Mouse (Mus musculus): Measurements from ENCODE around the gene Rnf111. TPM values are rescaled to one million over a fixed set of nuclear protein-coding genes. Genes with fewer than 3 reads are reported as not detected.
"Not testable (repeated sequence)": the region's sequence is repeated elsewhere in the genome, so short reads cannot be mapped to it uniquely, and the experiment has no call there.

Rnf111 gene
- polyA plus RNA-seq (2012; fragmentation: generic; extraction: Trizol) = 9.9 TPM

DNA sequence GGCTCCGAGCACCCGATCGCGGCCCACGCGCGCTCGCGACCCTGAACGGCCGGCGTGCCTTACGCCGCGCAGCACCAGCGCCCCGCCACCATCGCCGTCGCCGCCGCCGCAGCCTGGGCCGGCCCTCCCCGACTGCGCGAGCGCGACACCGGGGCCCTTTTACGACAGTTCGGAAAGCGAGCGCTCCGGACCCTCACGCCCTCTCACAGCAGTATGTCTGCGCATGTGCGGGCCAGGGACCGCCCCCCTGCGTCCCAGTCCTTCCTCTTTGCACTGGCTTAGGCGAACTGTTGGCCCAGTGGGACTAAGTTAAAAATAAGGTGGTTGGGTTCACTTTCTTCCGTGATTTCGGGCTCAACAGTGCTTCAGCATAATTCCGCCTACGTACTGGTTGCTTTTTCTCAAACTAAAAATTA lies at the start of gene Rnf111:
Rnf111 (minus strand) TSS at position 100 of the 416 bp plus-strand sequence.
- Histone ChIP-seq H3K4me2 (ENCODE audit: low read depth) (peak within 1 kb of the TSS; percentile 90), H3ac (ENCODE audit: control insufficient read depth, insufficient read length) (peak within 1 kb of the TSS; percentile 83), H3K27me3 (ENCODE audit: control insufficient read depth, insufficient read depth, insufficient read length) (peaks cover 8% of the 10 kb centered on the region), H3K36me3 (ENCODE audit: control insufficient read depth, insufficient read depth) (no peaks in the 10 kb centered on the region), H3K79me2 (ENCODE audit: control insufficient read depth, insufficient read depth) (peaks cover 44% of the 10 kb centered on the region), H3K4me3 (peak within 1 kb of the TSS; percentile 31)
- TF ChIP-seq MYOG (IDR thresholded peaks at IDR 0.05; ENCODE audit: control insufficient read depth in 1 of 3, insufficient read depth in 1 of 3, insufficient read length in 2 of 3, low read depth in 2 of 3) (no peak), SRF (IDR thresholded peaks at IDR 0.05; ENCODE audit: control insufficient read depth, insufficient read length, low read depth) (no peak), POLR2A (IDR thresholded peaks at IDR 0.05; ENCODE audit: insufficient read length, low read depth) (peak; percentile 100), TCF3 (IDR thresholded peaks at IDR 0.05; ENCODE audit: insufficient read length, low read depth) (no peak), MAX (IDR thresholded peaks at IDR 0.05; ENCODE audit: low read depth) (no peak), USF1 (IDR thresholded peaks at IDR 0.05; ENCODE audit: low read depth) (no peak), MYOD1 (IDR thresholded peaks at IDR 0.05; ENCODE audit: control insufficient read depth in 1 of 3, insufficient read length in 2 of 3, low read depth in 2 of 3) (peak in 1 of 3 experiments; percentile 27), POLR2AphosphoS2 (IDR thresholded peaks at IDR 0.05; ENCODE audit: insufficient read length, low read depth) (peak; percentile 97), REST (IDR thresholded peaks at IDR 0.05; ENCODE audit: insufficient read depth, insufficient read length) (peak; percentile 2), TCF12 (IDR thresholded peaks at IDR 0.05; ENCODE audit: insufficient read depth, poor library complexity, severe bottlenecking) (no peak), E2F4 (IDR thresholded peaks at IDR 0.05; ENCODE audit: insufficient read depth) (no peak), CEBPB (IDR thresholded peaks at IDR 0.05; ENCODE audit: insufficient read depth, poor library complexity, severe bottlenecking) (no peak)

DNA sequence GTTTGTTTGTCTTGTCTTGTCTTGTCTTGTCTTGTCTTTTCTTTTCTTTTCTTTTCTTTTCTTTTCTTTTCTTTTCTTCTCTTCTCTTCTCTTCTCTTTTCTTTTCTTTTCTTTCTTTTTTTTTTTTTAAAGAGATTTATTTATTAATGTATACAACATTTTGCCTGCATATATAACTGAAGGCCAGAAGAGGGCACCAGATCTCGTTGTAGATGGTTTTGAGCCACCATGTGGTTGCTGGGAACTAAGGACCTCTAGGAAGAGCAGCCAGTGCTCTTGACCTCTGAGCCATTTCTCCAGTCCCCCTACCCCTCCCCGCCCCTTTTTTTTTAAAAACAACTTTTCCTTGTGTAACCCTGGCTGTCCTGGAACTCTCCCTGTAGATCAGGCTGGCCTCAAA lies 48.7 kb upstream of the Rnf111 start:
- not testable (repeated sequence) for H3ac ChIP-seq (ENCODE audit: control insufficient read depth, insufficient read length); H3K27me3 ChIP-seq (ENCODE audit: control insufficient read depth, insufficient read depth, insufficient read length); H3K4me2 ChIP-seq (ENCODE audit: low read depth); H3K4me3 ChIP-seq
- Histone ChIP-seq H3K79me2 (ENCODE audit: control insufficient read depth, insufficient read depth) (peaks cover 79% of the 10 kb centered on the region), H3K36me3 (ENCODE audit: control insufficient read depth, insufficient read depth) (peaks cover 13% of the 10 kb centered on the region)

DNA sequence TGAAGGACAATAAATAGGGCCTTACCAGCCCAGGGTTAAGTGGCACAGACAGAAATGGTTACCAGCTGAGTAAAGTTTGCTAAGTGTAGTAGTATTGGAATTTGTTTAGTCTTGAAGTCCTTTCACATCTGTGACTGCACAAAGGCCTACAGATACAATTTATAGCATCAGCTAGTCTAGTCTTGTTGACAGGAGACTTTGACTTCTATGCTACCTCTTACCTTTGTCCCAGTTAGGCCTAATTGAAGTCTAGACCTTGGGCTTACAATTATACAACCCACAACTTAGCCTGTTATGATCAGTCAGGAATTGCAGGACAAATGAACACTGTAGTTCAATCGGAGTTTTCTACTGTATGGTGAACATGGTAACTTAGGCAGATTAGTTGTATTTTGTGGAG lies 48.0 kb upstream of the Rnf111 start:
- H3K4me3 ChIP-seq = no peak overlapping the region
- peaks cover 13% of the 10 kb centered on the region for H3K36me3 ChIP-seq (ENCODE audit: control insufficient read depth, insufficient read depth)
- H3K79me2 ChIP-seq (ENCODE audit: control insufficient read depth, insufficient read depth) = peaks cover 81% of the 10 kb centered on the region
- TF ChIP-seq POLR2AphosphoS2 (IDR thresholded peaks at IDR 0.05; ENCODE audit: insufficient read length, low read depth) = no peak
- no peak for TF ChIP-seq MYOG (IDR thresholded peaks at IDR 0.05; ENCODE audit: control insufficient read depth in 1 of 3, insufficient read depth in 1 of 3, insufficient read length in 2 of 3, low read depth in 2 of 3)
- TF ChIP-seq MAX (IDR thresholded peaks at IDR 0.05; ENCODE audit: low read depth) = no peak
- no peak for TF ChIP-seq E2F4 (IDR thresholded peaks at IDR 0.05; ENCODE audit: insufficient read depth)
- TF ChIP-seq POLR2A (IDR thresholded peaks at IDR 0.05; ENCODE audit: insufficient read length, low read depth) = no peak
- no peak for TF ChIP-seq CEBPB (IDR thresholded peaks at IDR 0.05; ENCODE audit: insufficient read depth, poor library complexity, severe bottlenecking)
- no peak for TF ChIP-seq SRF (IDR thresholded peaks at IDR 0.05; ENCODE audit: control insufficient read depth, insufficient read length, low read depth)
- TF ChIP-seq TCF12 (IDR thresholded peaks at IDR 0.05; ENCODE audit: insufficient read depth, poor library complexity, severe bottlenecking) = no peak
- TF ChIP-seq REST (IDR thresholded peaks at IDR 0.05; ENCODE audit: insufficient read depth, insufficient read length) = no peak
- no peak for TF ChIP-seq MYOD1 (IDR thresholded peaks at IDR 0.05; ENCODE audit: control insufficient read depth in 1 of 3, insufficient read length in 2 of 3, low read depth in 2 of 3)
- TF ChIP-seq TCF3 (IDR thresholded peaks at IDR 0.05; ENCODE audit: insufficient read length, low read depth) = no peak
- TF ChIP-seq USF1 (IDR thresholded peaks at IDR 0.05; ENCODE audit: low read depth) = no peak
- H3ac ChIP-seq (ENCODE audit: control insufficient read depth, insufficient read length) = no peak overlapping the region
- no peaks in the 10 kb centered on the region for H3K27me3 ChIP-seq (ENCODE audit: control insufficient read depth, insufficient read depth, insufficient read length)
- H3K4me2 ChIP-seq (ENCODE audit: low read depth) = no peak overlapping the region

DNA sequence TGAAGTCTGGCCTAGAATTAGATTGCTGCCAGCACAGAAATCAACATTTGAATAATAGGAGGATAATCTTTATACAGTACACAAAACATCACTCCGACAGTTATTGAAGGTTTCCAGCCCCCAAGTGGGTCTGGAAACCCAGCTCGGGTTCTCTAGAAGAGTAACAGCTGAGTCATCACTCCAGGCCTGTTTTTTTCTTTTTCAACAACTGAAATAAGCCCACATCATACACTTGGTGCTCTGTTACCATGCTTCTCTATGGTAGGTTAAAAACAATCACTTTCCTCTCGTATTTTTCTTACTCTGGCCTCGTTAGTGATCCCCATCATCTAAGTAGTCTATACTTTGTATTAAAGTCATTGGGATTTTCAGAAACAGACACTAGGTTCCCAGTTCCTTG lies 44.8 kb upstream of the Rnf111 start:
- H3K27me3 ChIP-seq (ENCODE audit: control insufficient read depth, insufficient read depth, insufficient read length) = no peaks in the 10 kb centered on the region
- peaks cover 21% of the 10 kb centered on the region for H3K36me3 ChIP-seq (ENCODE audit: control insufficient read depth, insufficient read depth)
- no peak for TF ChIP-seq TCF12 (IDR thresholded peaks at IDR 0.05; ENCODE audit: insufficient read depth, poor library complexity, severe bottlenecking)
- TF ChIP-seq E2F4 (IDR thresholded peaks at IDR 0.05; ENCODE audit: insufficient read depth) = no peak
- TF ChIP-seq USF1 (IDR thresholded peaks at IDR 0.05; ENCODE audit: low read depth) = no peak
- no peak for TF ChIP-seq MYOD1 (IDR thresholded peaks at IDR 0.05; ENCODE audit: control insufficient read depth in 1 of 3, insufficient read length in 2 of 3, low read depth in 2 of 3)
- TF ChIP-seq POLR2A (IDR thresholded peaks at IDR 0.05; ENCODE audit: insufficient read length, low read depth) = no peak
- TF ChIP-seq POLR2AphosphoS2 (IDR thresholded peaks at IDR 0.05; ENCODE audit: insufficient read length, low read depth) = no peak
- no peak for TF ChIP-seq CEBPB (IDR thresholded peaks at IDR 0.05; ENCODE audit: insufficient read depth, poor library complexity, severe bottlenecking)
- no peak for TF ChIP-seq SRF (IDR thresholded peaks at IDR 0.05; ENCODE audit: control insufficient read depth, insufficient read length, low read depth)
- no peak for TF ChIP-seq MYOG (IDR thresholded peaks at IDR 0.05; ENCODE audit: control insufficient read depth in 1 of 3, insufficient read depth in 1 of 3, insufficient read length in 2 of 3, low read depth in 2 of 3)
- TF ChIP-seq REST (IDR thresholded peaks at IDR 0.05; ENCODE audit: insufficient read depth, insufficient read length) = no peak
- TF ChIP-seq TCF3 (IDR thresholded peaks at IDR 0.05; ENCODE audit: insufficient read length, low read depth) = no peak
- no peak for TF ChIP-seq MAX (IDR thresholded peaks at IDR 0.05; ENCODE audit: low read depth)
- H3K4me3 ChIP-seq = no peak overlapping the region
- no peak overlapping the region for H3K4me2 ChIP-seq (ENCODE audit: low read depth)
- peaks cover 97% of the 10 kb centered on the region for H3K79me2 ChIP-seq (ENCODE audit: control insufficient read depth, insufficient read depth)
- H3ac ChIP-seq (ENCODE audit: control insufficient read depth, insufficient read length) = no peak overlapping the region

DNA sequence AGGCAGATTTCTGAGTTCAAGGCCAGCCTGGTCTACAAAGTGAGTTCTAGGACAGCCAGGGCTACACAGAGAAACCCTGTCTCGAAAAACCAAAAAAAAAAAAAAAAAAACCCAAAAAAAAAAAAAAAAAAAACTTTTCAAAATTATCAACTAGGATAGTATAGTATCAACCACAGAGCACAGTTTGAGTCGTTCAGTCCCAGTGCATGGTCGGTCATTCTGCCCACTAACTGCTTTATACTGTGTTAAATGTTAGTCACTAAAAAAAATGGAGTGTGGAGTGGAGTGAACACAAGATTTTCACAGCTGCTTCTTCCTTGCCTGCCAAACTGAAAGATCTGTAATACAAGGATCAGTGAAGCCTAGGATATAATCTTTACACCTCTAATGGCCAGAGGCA lies 43.1 kb upstream of the Rnf111 start:
- H3K36me3 ChIP-seq (ENCODE audit: control insufficient read depth, insufficient read depth) = peaks cover 13% of the 10 kb centered on the region
- H3K27me3 ChIP-seq (ENCODE audit: control insufficient read depth, insufficient read depth, insufficient read length); H3K4me2 ChIP-seq (ENCODE audit: low read depth); H3ac ChIP-seq (ENCODE audit: control insufficient read depth, insufficient read length); H3K4me3 ChIP-seq: not testable (repeated sequence)
- H3K79me2 ChIP-seq (ENCODE audit: control insufficient read depth, insufficient read depth) = peaks cover 81% of the 10 kb centered on the region
